Mouse (Mus musculus): ENCODE measurements at regions not wholly inside any gene's neighbourhood (a gene's known extent, or its start where the extent isn't known, plus 50 kb on each side); places are given as distances from the start of the nearest gene placed in this dataset.
A peak's percentile ranks its signal among the peaks of the same experiment; 100 is the strongest.

DNA sequence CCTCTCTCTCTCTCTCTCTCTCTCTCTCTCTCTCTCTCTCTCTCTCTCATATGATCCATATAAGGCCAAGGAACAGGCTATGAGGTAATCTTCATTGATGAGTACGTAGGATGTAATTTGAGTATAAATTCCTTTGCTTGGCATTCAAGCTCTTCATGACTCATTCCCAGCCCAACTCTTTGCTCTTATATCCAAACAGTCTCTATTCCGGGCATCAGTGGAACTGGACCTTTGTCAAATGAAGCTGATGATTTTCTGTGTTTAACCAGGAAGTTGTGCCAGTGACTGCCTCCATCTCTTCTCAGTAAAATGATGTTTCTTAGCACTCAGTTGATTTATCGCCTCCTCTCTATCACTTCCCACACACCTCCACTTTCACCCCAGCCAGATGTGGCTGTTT lies 132.4 kb upstream of the Nmur2 start:
- Histone ChIP-seq H3K4me3 (ENCODE audit: low read depth, low read length) (no peak overlapping the region), H3K9me3 (replicated peaks; ENCODE audit: control insufficient read depth, insufficient read depth, low read length, poor library complexity, severe bottlenecking) (no peaks in the 10 kb centered on the region), H3K27me3 (ENCODE audit: control insufficient read depth, insufficient read depth, low read length, poor library complexity, severe bottlenecking) (no peaks in the 10 kb centered on the region), H3K4me1 (ENCODE audit: control insufficient read depth, insufficient read depth, low read length) (no peaks in the 10 kb centered on the region), H3K9ac (ENCODE audit: low read depth, poor library complexity, severe bottlenecking) (no peak overlapping the region), H3K36me3 (ENCODE audit: control insufficient read depth, insufficient read depth, low read length, poor library complexity, severe bottlenecking) (no peaks in the 10 kb centered on the region), H3K27ac (ENCODE audit: insufficient read depth, low read length) (no peak overlapping the region)
- TF ChIP-seq CTCF (IDR thresholded peaks at IDR 0.05; ENCODE audit: low read depth, low read length) (no peak), POLR2A (IDR thresholded peaks at IDR 0.05; ENCODE audit: insufficient read depth, low read length) (no peak), EP300 (IDR thresholded peaks at IDR 0.05; ENCODE audit: insufficient read depth, low read depth, low read length) (no peak)

DNA sequence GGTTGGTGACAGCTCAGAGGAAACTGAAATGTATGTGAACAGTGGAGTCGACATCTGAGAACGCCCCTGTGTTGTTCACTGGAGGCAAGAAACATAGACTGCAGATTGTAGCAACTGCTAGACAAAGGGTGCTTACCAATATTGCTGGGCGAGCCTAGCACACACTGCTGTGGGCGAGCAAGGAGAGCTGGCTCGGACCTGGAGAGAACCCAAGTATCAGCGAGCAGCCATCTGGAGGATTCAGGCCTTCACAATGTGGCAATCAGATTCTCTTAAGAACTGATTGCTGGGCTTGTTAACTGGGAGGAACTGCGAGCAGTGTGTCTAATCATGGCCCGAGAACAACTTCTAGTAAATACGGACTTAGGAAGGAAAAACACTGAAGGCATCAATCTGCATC lies 128.8 kb upstream of the Nmur2 start:
- Histone ChIP-seq H3K27ac (ENCODE audit: insufficient read depth, low read length) (no peak overlapping the region), H3K4me3 (ENCODE audit: low read depth, low read length) (no peak overlapping the region), H3K9me3 (replicated peaks; ENCODE audit: control insufficient read depth, insufficient read depth, low read length, poor library complexity, severe bottlenecking) (no peaks in the 10 kb centered on the region), H3K27me3 (ENCODE audit: control insufficient read depth, insufficient read depth, low read length, poor library complexity, severe bottlenecking) (no peaks in the 10 kb centered on the region), H3K4me1 (ENCODE audit: control insufficient read depth, insufficient read depth, low read length) (no peaks in the 10 kb centered on the region), H3K36me3 (ENCODE audit: control insufficient read depth, insufficient read depth, low read length, poor library complexity, severe bottlenecking) (no peaks in the 10 kb centered on the region), H3K9ac (ENCODE audit: low read depth, poor library complexity, severe bottlenecking) (no peak overlapping the region)
- TF ChIP-seq POLR2A (IDR thresholded peaks at IDR 0.05; ENCODE audit: insufficient read depth, low read length): no peak
- TF ChIP-seq EP300 (IDR thresholded peaks at IDR 0.05; ENCODE audit: insufficient read depth, low read depth, low read length): no peak
- TF ChIP-seq CTCF (IDR thresholded peaks at IDR 0.05; ENCODE audit: low read depth, low read length): no peak

DNA sequence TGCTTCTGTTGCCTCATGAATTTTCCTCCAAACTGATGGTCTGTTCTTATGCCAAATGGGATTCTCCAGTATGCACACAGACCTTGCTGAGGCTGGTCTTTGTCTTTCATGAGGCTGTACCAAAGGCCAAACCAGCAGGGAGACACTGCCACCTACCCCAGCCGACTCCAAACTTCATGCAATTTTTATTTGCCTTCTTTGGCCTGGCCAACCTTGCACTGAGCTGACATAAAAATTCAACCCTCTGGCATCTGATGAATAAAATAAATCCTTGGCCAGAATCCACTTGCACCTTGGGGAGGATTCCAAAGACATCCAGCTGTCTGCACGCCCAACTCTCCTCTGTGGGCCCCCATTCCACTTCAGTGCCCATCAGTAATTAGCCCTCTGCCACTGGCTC lies 126.0 kb upstream of the Nmur2 start:
- Histone ChIP-seq H3K9ac (ENCODE audit: low read depth, poor library complexity, severe bottlenecking) (no peak overlapping the region), H3K27ac (ENCODE audit: insufficient read depth, low read length) (no peak overlapping the region), H3K4me3 (ENCODE audit: low read depth, low read length) (no peak overlapping the region), H3K4me1 (ENCODE audit: control insufficient read depth, insufficient read depth, low read length) (no peaks in the 10 kb centered on the region), H3K27me3 (ENCODE audit: control insufficient read depth, insufficient read depth, low read length, poor library complexity, severe bottlenecking) (no peaks in the 10 kb centered on the region), H3K36me3 (ENCODE audit: control insufficient read depth, insufficient read depth, low read length, poor library complexity, severe bottlenecking) (no peaks in the 10 kb centered on the region), H3K9me3 (replicated peaks; ENCODE audit: control insufficient read depth, insufficient read depth, low read length, poor library complexity, severe bottlenecking) (no peaks in the 10 kb centered on the region)
- TF ChIP-seq CTCF (IDR thresholded peaks at IDR 0.05; ENCODE audit: low read depth, low read length): no peak
- TF ChIP-seq EP300 (IDR thresholded peaks at IDR 0.05; ENCODE audit: insufficient read depth, low read depth, low read length): no peak
- TF ChIP-seq POLR2A (IDR thresholded peaks at IDR 0.05; ENCODE audit: insufficient read depth, low read length): no peak

GRCm38 (mm10) chr11:56165759-56166158 lies 124.9 kb upstream of the Nmur2 start:
- Histone ChIP-seq H3K9me3 (replicated peaks; ENCODE audit: control insufficient read depth, insufficient read depth, low read length, poor library complexity, severe bottlenecking) (no peaks in the 10 kb centered on the region), H3K36me3 (ENCODE audit: control insufficient read depth, insufficient read depth, low read length, poor library complexity, severe bottlenecking) (no peaks in the 10 kb centered on the region), H3K4me3 (ENCODE audit: low read depth, low read length) (no peak overlapping the region), H3K4me1 (ENCODE audit: control insufficient read depth, insufficient read depth, low read length) (no peaks in the 10 kb centered on the region), H3K27ac (ENCODE audit: insufficient read depth, low read length) (no peak overlapping the region), H3K9ac (ENCODE audit: low read depth, poor library complexity, severe bottlenecking) (no peak overlapping the region), H3K27me3 (ENCODE audit: control insufficient read depth, insufficient read depth, low read length, poor library complexity, severe bottlenecking) (no peaks in the 10 kb centered on the region)
- TF ChIP-seq CTCF (IDR thresholded peaks at IDR 0.05; ENCODE audit: low read depth, low read length) (no peak), POLR2A (IDR thresholded peaks at IDR 0.05; ENCODE audit: insufficient read depth, low read length) (no peak), EP300 (IDR thresholded peaks at IDR 0.05; ENCODE audit: insufficient read depth, low read depth, low read length) (no peak)

DNA sequence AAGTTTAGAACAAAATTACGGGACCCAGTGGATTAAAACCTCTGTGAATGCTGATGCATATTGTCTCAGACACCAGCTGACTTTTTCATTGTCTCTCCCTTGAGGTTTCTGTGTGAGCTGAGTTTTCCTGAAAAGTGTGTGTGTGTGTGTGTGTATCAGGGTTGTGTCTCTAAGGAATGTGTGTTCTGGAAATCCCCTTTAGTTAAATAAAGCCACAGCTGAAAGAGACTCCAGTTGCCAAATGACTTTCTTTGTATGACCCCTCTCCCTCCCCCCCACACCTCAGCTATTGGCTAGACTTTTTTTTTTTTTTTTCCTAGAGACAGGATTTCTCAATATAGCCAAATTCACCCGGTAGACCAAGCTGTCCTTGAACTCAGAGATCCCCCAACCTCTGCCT lies 119.5 kb upstream of the Nmur2 start:
- Histone ChIP-seq H3K9ac (ENCODE audit: low read depth, poor library complexity, severe bottlenecking) (no peak overlapping the region), H3K27ac (ENCODE audit: insufficient read depth, low read length) (no peak overlapping the region), H3K4me1 (ENCODE audit: control insufficient read depth, insufficient read depth, low read length) (no peaks in the 10 kb centered on the region), H3K36me3 (ENCODE audit: control insufficient read depth, insufficient read depth, low read length, poor library complexity, severe bottlenecking) (no peaks in the 10 kb centered on the region), H3K4me3 (ENCODE audit: low read depth, low read length) (no peak overlapping the region), H3K9me3 (replicated peaks; ENCODE audit: control insufficient read depth, insufficient read depth, low read length, poor library complexity, severe bottlenecking) (no peaks in the 10 kb centered on the region), H3K27me3 (ENCODE audit: control insufficient read depth, insufficient read depth, low read length, poor library complexity, severe bottlenecking) (no peaks in the 10 kb centered on the region)
- TF ChIP-seq EP300 (IDR thresholded peaks at IDR 0.05; ENCODE audit: insufficient read depth, low read depth, low read length) (no peak), CTCF (IDR thresholded peaks at IDR 0.05; ENCODE audit: low read depth, low read length) (no peak), POLR2A (IDR thresholded peaks at IDR 0.05; ENCODE audit: insufficient read depth, low read length) (no peak)

- Histone ChIP-seq H3K27me3 (ENCODE audit: control insufficient read depth, insufficient read depth, low read length, poor library complexity, severe bottlenecking) (no peaks in the 10 kb centered on the region), H3K9me3 (replicated peaks; ENCODE audit: control insufficient read depth, insufficient read depth, low read length, poor library complexity, severe bottlenecking) (no peaks in the 10 kb centered on the region), H3K36me3 (ENCODE audit: control insufficient read depth, insufficient read depth, low read length, poor library complexity, severe bottlenecking) (no peaks in the 10 kb centered on the region), H3K4me1 (ENCODE audit: control insufficient read depth, insufficient read depth, low read length) (no peaks in the 10 kb centered on the region), H3K9ac (ENCODE audit: low read depth, poor library complexity, severe bottlenecking) (no peak overlapping the region), H3K27ac (ENCODE audit: insufficient read depth, low read length) (no peak overlapping the region), H3K4me3 (ENCODE audit: low read depth, low read length) (no peak overlapping the region)
- no peak for TF ChIP-seq POLR2A (IDR thresholded peaks at IDR 0.05; ENCODE audit: insufficient read depth, low read length)
- TF ChIP-seq CTCF (IDR thresholded peaks at IDR 0.05; ENCODE audit: low read depth, low read length): peak; percentile 12
- no peak for TF ChIP-seq EP300 (IDR thresholded peaks at IDR 0.05; ENCODE audit: insufficient read depth, low read depth, low read length)
Measured at GRCm38 (mm10) chr11:56159412-56160074, 118.7 kb upstream of the Nmur2 start.

Measured in ES-Bruce4 (cell line).